Mouse (Mus musculus): ENCODE results near the gene Skil. TPM values are rescaled to one million over a fixed set of nuclear protein-coding genes. Genes with fewer than 3 reads are reported as not detected.
A peak's percentile ranks its signal among the peaks of the same experiment; 100 is the strongest.

The Skil gene
- polyA plus RNA-seq (2015; fragmentation: Nextera tagmentation; extraction: Ambion mirVana) = 29.9 and 32.4 TPM in 2 replicates

DNA sequence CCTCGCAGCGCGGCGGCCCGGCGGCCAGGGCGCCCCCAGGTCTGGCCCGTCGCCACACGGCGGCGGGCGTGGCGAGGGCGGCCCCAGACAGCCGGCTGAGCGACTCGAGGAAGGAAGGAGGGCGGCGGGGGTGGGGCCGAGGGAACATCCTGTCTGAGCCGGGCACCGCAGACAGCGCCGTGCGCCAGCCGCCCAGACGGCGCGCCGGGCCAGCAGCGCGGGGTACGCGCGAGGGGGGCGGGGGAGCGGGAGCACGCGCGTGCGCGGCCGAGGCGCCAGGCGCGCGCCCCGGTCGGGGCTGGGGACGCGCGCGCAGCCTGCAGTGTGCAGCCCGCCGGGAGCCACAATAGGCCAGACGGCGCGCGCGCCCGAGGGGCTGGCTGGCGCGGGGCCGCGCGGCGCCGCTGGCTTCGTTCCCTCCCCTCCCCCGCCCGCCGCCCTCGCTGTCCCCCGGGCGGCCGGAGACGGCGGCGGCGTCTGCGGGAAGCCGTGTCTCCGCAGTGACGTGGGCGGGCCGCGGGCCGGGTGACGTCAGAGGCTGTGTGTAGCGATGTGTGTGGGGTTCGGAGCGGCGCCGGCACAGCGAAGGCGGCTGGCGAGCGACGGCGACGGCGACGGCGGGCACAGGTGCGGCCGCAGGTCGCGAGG is at the start of gene Skil:
Skil (plus strand) TSS at position 528 of the 648 bp plus-strand sequence.
- peak within 1 kb of the TSS; percentile 83 for H3K4me2 ChIP-seq (ENCODE audit: low read length)
- peak; percentile 94 for ATAC-seq
- under 1% methylated on average over 39 of the region's 109 CpGs for WGBS
- 0 out of 2 replicates have a peak, but pooled peaks cover 2% of the 10 kb centered on the region for H3K36me3 ChIP-seq (ENCODE audit: control insufficient read depth, insufficient read depth, low read length)
- H3K4me1 ChIP-seq (ENCODE audit: control insufficient read depth, insufficient read depth, low read length) = peaks cover 35% of the 10 kb centered on the region
- H3K9me3 ChIP-seq (replicated peaks; ENCODE audit: control insufficient read depth, low read length, poor library complexity, severe bottlenecking) = no peaks in the 10 kb centered on the region
- no peaks in the 10 kb centered on the region for H3K27me3 ChIP-seq (ENCODE audit: control insufficient read depth, insufficient read depth, low read depth, low read length)
- H3K9ac ChIP-seq (ENCODE audit: low read depth, low read length) = peak within 1 kb of the TSS; percentile 96
- H3K4me3 ChIP-seq (ENCODE audit: low read depth, low read length) = peak within 1 kb of the TSS; percentile 99
- H3K27ac ChIP-seq (ENCODE audit: low read length) = peak within 1 kb of the TSS; percentile 99

DNA sequence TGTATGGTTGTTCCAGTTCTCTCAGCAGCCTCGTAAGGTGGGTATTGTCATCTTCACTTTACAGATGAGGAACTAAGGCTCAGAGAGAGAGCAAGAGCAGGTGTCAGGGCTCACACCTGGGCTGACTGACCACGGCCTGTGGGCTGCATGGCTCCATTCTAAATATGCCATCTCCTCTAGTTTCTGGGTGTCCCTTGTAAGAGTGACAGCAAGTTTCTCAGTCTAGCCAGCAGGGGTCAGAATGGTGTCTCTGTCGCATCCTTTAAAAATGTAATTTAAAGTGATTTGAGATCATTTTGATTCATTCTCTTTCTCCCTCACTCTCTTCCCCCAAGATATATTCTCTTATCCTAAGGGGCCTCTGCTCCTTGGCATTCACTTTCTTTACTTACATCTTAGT is 47.6 kb upstream of the Skil start:
- peaks cover 5% of the 10 kb centered on the region; the same call in 1 of the 2 replicates for H3K36me3 ChIP-seq (ENCODE audit: control insufficient read depth, insufficient read depth, low read length)
- ATAC-seq = no peak
- no peak overlapping the region for H3K4me3 ChIP-seq (ENCODE audit: low read depth, low read length)
- H3K9ac ChIP-seq (ENCODE audit: low read depth, low read length) = no peak overlapping the region
- H3K4me2 ChIP-seq (ENCODE audit: low read length) = no peak overlapping the region
- no peaks in the 10 kb centered on the region for H3K4me1 ChIP-seq (ENCODE audit: control insufficient read depth, insufficient read depth, low read length)
- WGBS = 82% methylated on average over 3 of the region's 3 CpGs
- H3K9me3 ChIP-seq (replicated peaks; ENCODE audit: control insufficient read depth, low read length, poor library complexity, severe bottlenecking) = no peaks in the 10 kb centered on the region
- H3K27me3 ChIP-seq (ENCODE audit: control insufficient read depth, insufficient read depth, low read depth, low read length) = no peaks in the 10 kb centered on the region
- H3K27ac ChIP-seq (ENCODE audit: low read length) = no peak overlapping the region

DNA sequence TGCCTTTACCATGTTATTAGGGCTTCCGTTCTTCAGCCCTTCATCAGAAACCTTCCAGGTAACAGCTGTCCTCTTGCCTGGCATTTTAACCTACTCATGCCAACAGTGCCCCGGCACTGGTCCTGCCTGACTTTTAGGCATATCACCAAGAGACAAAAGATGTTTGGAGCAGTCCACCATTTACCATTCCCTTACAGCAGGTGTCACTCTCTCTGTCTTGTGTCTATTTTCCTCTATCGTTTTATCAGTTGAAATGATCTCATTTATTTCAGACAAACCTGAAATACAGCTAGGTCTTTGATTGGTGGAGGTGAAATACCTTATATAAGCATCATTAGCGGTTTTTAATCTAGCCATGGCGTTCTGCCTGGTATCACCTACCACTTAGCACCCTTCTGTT is 45.8 kb upstream of the Skil start:
- Histone ChIP-seq H3K9ac (ENCODE audit: low read depth, low read length) (no peak overlapping the region), H3K4me1 (ENCODE audit: control insufficient read depth, insufficient read depth, low read length) (no peaks in the 10 kb centered on the region), H3K4me3 (ENCODE audit: low read depth, low read length) (no peak overlapping the region), H3K4me2 (ENCODE audit: low read length) (no peak overlapping the region), H3K36me3 (ENCODE audit: control insufficient read depth, insufficient read depth, low read length) (no peaks in the 10 kb centered on the region), H3K27me3 (ENCODE audit: control insufficient read depth, insufficient read depth, low read depth, low read length) (no peaks in the 10 kb centered on the region), H3K27ac (ENCODE audit: low read length) (no peak overlapping the region), H3K9me3 (replicated peaks; ENCODE audit: control insufficient read depth, low read length, poor library complexity, severe bottlenecking) (no peaks in the 10 kb centered on the region)
- ATAC-seq = no peak
- 82% methylated on average over 5 of the region's 5 CpGs for WGBS

DNA sequence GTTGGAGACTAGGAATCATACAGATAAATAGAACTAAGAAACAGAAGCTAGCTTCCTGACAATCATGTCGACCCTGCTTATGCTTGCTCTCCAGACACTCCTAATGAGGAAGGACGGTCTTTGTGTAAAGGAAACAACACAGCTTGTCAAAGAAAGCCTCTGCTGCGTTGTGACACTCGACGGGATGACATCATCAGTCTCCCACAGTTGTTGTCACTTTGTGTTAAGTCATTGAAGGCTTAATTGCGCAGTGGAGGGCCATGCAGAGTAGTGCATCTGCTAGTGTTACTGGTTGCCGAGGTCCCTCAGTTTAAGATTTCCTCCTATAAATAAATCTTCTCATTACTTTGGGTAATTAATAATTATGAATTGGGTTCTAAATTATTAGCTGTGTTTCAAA is 44.5 kb upstream of the Skil start:
- WGBS = 51% methylated on average over 7 of the region's 7 CpGs

DNA sequence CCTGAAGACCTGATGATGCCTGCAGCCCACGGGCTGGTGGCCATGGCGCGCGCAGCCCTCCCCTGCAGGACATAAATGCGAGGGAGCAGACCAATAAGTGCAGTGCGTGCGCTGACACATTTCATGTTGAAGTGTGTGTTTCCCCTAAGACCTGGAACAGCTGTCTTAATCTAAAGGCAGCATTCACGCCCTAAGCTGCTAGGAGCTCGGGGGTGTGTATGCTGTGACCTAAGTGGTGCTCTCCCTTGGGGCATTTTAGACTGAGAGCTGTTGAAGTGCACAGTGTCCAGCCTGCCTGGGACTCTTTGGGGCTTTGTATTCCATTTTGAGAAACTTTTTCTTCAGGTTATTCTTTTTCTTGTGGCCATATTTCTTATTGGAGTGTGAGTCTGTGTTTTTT is 43.1 kb upstream of the Skil start:
- Histone ChIP-seq H3K9ac (ENCODE audit: low read depth, low read length) (no peak overlapping the region), H3K27me3 (ENCODE audit: control insufficient read depth, insufficient read depth, low read depth, low read length) (no peaks in the 10 kb centered on the region), H3K9me3 (replicated peaks; ENCODE audit: control insufficient read depth, low read length, poor library complexity, severe bottlenecking) (no peaks in the 10 kb centered on the region), H3K4me3 (ENCODE audit: low read depth, low read length) (no peak overlapping the region), H3K4me1 (ENCODE audit: control insufficient read depth, insufficient read depth, low read length) (peaks cover 4% of the 10 kb centered on the region), H3K4me2 (ENCODE audit: low read length) (no peak overlapping the region), H3K36me3 (ENCODE audit: control insufficient read depth, insufficient read depth, low read length) (no peaks in the 10 kb centered on the region), H3K27ac (ENCODE audit: low read length) (no peak overlapping the region)
- no peak for ATAC-seq
- WGBS = 77% methylated on average over 9 of the region's 9 CpGs

More for the DNA sequence above, 44.5 kb upstream of the Skil start:
- H3K4me2 ChIP-seq (ENCODE audit: low read length) = no peak overlapping the region
- H3K4me3 ChIP-seq (ENCODE audit: low read depth, low read length) = no peak overlapping the region
- H3K27ac ChIP-seq (ENCODE audit: low read length) = no peak overlapping the region
- H3K36me3 ChIP-seq (ENCODE audit: control insufficient read depth, insufficient read depth, low read length) = no peaks in the 10 kb centered on the region
- no peaks in the 10 kb centered on the region for H3K4me1 ChIP-seq (ENCODE audit: control insufficient read depth, insufficient read depth, low read length)
- ATAC-seq = peak; percentile 56; the same call in 1 of the 2 replicates
- H3K9me3 ChIP-seq (replicated peaks; ENCODE audit: control insufficient read depth, low read length, poor library complexity, severe bottlenecking) = no peaks in the 10 kb centered on the region
- no peak overlapping the region for H3K9ac ChIP-seq (ENCODE audit: low read depth, low read length)
- no peaks in the 10 kb centered on the region for H3K27me3 ChIP-seq (ENCODE audit: control insufficient read depth, insufficient read depth, low read depth, low read length)

GRCm38 (mm10) chr3:31053191-31053590 is 41.7 kb upstream of the Skil start:
- Histone ChIP-seq H3K27me3 (ENCODE audit: control insufficient read depth, insufficient read depth, low read depth, low read length) (no peaks in the 10 kb centered on the region), H3K9me3 (replicated peaks; ENCODE audit: control insufficient read depth, low read length, poor library complexity, severe bottlenecking) (no peaks in the 10 kb centered on the region), H3K4me2 (ENCODE audit: low read length) (no peak overlapping the region), H3K9ac (ENCODE audit: low read depth, low read length) (no peak overlapping the region), H3K27ac (ENCODE audit: low read length) (no peak overlapping the region), H3K36me3 (ENCODE audit: control insufficient read depth, insufficient read depth, low read length) (no peaks in the 10 kb centered on the region), H3K4me3 (ENCODE audit: low read depth, low read length) (no peak overlapping the region), H3K4me1 (ENCODE audit: control insufficient read depth, insufficient read depth, low read length) (peaks cover 4% of the 10 kb centered on the region)
- ATAC-seq = no peak
- WGBS = 84% methylated on average over 9 of the region's 9 CpGs

DNA sequence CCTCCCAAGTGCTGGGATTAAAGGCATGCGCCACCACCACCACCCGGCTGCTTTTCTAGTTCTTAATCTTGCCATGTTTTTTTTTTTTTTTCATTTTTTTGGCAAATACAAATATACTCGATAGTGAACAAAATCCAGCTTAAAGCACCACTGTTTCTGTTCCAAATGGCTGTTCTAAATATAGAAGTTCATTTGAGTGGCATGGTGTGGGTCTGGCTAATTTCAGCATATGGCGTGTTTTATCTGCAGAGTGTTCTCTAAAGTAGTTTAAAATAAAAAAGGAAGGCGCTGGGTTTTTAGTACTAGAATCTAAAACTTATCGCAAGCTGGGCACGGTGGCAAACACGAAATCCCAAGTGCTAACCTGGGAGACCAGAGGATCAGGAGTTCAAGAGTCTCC is 40.0 kb upstream of the Skil start:
- Histone ChIP-seq H3K4me2 (ENCODE audit: low read length) (no peak overlapping the region), H3K9me3 (replicated peaks; ENCODE audit: control insufficient read depth, low read length, poor library complexity, severe bottlenecking) (no peaks in the 10 kb centered on the region), H3K36me3 (ENCODE audit: control insufficient read depth, insufficient read depth, low read length) (no peaks in the 10 kb centered on the region), H3K27me3 (ENCODE audit: control insufficient read depth, insufficient read depth, low read depth, low read length) (no peaks in the 10 kb centered on the region), H3K9ac (ENCODE audit: low read depth, low read length) (no peak overlapping the region), H3K4me1 (ENCODE audit: control insufficient read depth, insufficient read depth, low read length) (peaks cover 4% of the 10 kb centered on the region), H3K4me3 (ENCODE audit: low read depth, low read length) (no peak overlapping the region), H3K27ac (ENCODE audit: low read length) (no peak overlapping the region)
- WGBS = 98% methylated on average over 8 of the region's 8 CpGs
- ATAC-seq = no peak

- Histone ChIP-seq H3K4me1 (ENCODE audit: control insufficient read depth, insufficient read depth, low read length) (peaks cover 4% of the 10 kb centered on the region), H3K9ac (ENCODE audit: low read depth, low read length) (no peak overlapping the region), H3K27me3 (ENCODE audit: control insufficient read depth, insufficient read depth, low read depth, low read length) (no peaks in the 10 kb centered on the region), H3K4me3 (ENCODE audit: low read depth, low read length) (peak overlapping the region; percentile 30), H3K4me2 (ENCODE audit: low read length) (peak overlapping the region; percentile 54), H3K36me3 (ENCODE audit: control insufficient read depth, insufficient read depth, low read length) (no peaks in the 10 kb centered on the region), H3K27ac (ENCODE audit: low read length) (no peak overlapping the region), H3K9me3 (replicated peaks; ENCODE audit: control insufficient read depth, low read length, poor library complexity, severe bottlenecking) (no peaks in the 10 kb centered on the region)
- peak; percentile 57 for ATAC-seq
- WGBS = 34% methylated on average over 17 of the region's 17 CpGs
Observed at GRCm38 (mm10) chr3:31056047-31056650, 38.7 kb upstream of the Skil start.

Measured in midbrain, embryonic 16.5 days (tissue).